Mouse (Mus musculus) ES-Bruce4 (cell line): ENCODE data around the gene Pramel5.
"Not testable (repeated sequence)": the region's sequence is repeated elsewhere in the genome, so short reads cannot be mapped to it uniquely, and the experiment has no call there.

Experiments
- CTCF ChIP-seq: IDR thresholded peaks from one replicate; pipeline ENCODE4 v1.8.1; 2011; ENCODE audit warnings: low read depth, low read length
- POLR2A ChIP-seq: IDR thresholded peaks from one replicate; pipeline ENCODE4 v1.8.1; 2011; ENCODE audit warnings: low read length; ENCODE audit not compliant: insufficient read depth

- not testable (repeated sequence) for TF ChIP-seq CTCF, POLR2A
These were observed 25.5 kb downstream of the Pramel5 start for GRCm38 (mm10) chr4:144254768-144255167.
